Mouse (Mus musculus): ENCODE results near the gene Efcab9.

- TF ChIP-seq CTCF (IDR thresholded peaks at IDR 0.05; ENCODE audit: insufficient read depth, low read length) (no peak), POLR2A (IDR thresholded peaks at IDR 0.05; ENCODE audit: borderline replicate concordance, extremely low read depth, low read depth, low read length) (no peak)
These were observed 4.9 kb downstream of the Efcab9 start for GRCm38 (mm10) chr11:32527006-32527405.

Measured in lung, adult 2 months (tissue).